Mouse (Mus musculus): Measurements from ENCODE around the gene Lcn2.
"Not testable (repeated sequence)": the region's sequence is repeated elsewhere in the genome, so short reads cannot be mapped to it uniquely, and the experiment has no call there.

Gene Lcn2

DNA sequence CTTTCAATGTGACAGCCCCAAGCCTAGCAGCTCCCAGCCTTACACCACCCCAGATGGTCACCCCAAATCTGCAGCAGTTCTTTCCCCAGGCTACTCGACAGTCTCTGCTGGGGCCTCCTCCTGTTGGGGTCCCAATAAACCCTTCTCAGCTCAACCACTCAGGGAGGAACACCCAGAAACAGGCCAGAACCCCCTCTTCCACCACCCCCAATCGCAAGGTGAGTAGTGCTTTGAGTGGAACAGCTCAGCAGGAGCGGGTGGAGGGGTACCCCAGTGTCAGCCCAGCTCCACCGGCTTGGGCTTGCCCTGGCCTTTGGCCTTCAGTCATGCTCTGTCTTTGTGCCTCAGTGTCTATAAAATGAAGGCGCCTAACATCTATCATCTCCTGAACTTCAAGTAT is 20.7 kb downstream of the Lcn2 start:
- no peak for DNase-seq (ENCODE audit: low spot score in 2 of 2)

DNA sequence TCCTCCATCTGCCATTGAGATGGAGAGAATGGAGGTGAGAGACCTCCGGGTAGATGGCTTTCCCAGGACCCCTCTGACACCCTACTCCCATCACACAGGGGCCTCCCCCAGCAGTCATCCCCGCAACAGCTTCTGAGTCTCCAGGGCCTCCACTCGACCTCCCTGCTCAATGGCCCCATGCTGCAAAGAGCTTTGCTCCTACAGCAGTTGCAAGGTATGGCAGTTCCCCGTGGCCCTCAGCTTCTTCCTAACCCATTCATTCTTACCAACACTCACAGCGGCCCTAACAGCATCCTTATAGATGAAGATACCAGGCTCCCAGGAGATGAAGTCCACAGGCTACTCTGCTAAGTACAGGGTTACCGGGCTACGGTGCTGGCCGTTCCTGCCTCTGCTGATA is 23.9 kb downstream of the Lcn2 start:
- no peak for DNase-seq (ENCODE audit: low spot score in 2 of 2)

DNA sequence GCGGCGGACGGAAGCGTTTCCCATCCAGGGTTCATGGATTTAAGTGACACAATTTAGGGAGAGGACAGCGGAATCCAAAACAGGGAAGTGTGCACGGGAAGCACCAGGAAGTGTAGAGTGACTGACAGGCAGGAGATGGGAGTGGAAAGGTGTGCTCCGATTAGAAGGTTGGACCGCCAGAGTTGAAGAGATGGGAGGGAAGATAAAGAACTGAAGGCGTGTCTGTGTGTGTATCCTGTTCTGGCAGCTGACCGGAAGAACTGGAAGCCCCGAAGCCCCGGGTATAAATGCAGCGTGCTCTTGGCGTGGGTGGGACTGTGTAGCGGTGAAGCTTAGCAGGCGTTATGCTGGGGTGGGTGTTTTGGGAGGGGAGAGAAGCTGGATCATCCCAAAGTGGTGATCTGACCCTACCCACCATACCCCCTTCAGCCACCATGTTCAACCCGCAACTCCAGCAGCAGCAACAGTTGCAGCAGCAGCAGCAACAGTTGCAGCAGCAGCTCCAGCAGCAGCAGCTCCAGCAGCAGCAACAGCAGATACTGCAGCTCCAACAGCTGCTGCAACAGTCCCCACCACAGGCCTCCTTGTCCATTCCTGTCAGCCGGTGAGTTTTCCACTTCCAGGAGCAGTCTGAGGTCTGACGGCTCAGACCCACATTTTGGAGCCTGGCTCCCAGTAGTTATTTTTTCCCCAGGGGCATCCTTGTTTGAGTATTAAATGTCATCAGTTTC is 24.5 kb downstream of the Lcn2 start:
- DNase-seq (ENCODE audit: low spot score in 2 of 2): no peak

DNA sequence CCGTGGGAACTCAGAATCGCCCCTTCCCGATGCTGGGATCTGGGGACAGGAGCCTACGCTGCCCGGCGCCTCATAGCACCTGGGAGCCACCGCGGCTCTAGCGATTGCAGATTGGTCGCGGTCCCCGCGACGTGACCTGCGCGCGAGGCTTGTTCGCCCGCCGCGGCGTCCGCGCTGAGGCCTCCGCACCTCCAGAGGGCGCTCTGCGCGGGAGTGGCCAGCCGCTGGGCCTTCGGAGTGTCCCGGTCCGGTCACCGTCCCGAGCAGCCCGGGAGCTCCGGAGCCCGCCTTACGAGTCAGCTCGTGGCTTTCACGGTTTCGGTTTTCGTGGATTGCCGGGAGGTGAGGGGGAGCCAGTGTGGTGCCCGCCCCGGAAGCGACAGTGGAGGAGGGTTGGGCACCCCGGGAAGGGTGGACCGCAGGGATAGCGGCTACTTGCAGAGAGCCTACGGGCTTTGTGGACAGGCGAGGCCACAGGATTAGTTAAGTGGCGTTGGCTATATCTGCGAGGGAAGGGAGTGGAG is 25.2 kb downstream of the Lcn2 start:
- DNase-seq (ENCODE audit: low spot score in 2 of 2): peak; percentile 92 to 93

GRCm38 (mm10) chr2:32362274-32362673 is 25.8 kb downstream of the Lcn2 start:
- not testable (repeated sequence) for DNase-seq (ENCODE audit: low spot score in 2 of 2)

DNA sequence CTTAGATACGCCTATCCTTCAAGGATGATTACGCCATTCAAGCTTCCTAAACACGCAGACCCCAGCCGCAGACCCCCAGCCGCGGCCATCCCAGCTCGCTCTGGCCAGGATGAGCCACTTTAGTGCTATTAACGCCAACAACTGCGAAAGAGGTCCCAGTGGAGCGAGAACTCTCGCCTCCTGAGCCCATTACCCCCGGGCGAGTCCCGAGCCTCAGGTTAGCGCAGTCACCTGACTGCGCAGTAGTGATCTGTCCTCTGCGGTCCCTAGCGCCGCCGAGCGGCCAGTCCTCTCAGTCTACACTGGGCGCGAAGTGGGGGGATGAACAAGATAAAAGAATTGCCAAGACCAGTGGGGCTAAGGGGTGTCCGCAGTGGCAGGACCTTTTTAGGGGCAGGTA is 26.6 kb downstream of the Lcn2 start:
- peak in 1 of 2 experiments; percentile 81 for DNase-seq (ENCODE audit: low spot score in 2 of 2)

GRCm38 (mm10) chr2:32360741-32361140 is 27.3 kb downstream of the Lcn2 start:
- peak; percentile 84 to 90 for DNase-seq (ENCODE audit: low spot score in 2 of 2)

GRCm38 (mm10) chr2:32358381-32358780 is 29.7 kb downstream of the Lcn2 start:
- DNase-seq (ENCODE audit: low spot score in 2 of 2): no peak

DNA sequence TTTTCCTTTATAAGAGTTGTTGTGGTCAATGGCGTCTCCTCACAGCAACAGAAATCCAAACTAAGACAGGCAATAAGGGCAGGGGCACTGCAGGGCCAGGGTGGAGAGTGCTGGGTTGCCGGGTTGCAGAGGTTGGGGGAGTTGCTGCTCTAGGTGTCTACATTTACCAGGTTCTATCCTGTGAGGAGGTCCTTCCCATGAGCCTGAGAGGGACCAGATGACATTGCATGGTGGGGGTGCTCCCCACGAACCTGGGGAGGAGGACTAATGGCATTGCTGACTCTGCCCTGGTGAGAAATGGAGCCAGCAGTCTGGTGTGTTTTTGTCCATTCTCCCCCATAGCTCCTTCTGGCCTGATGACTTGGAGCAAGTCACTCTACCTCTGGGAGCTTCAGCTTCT is 30.3 kb downstream of the Lcn2 start:
- DNase-seq (ENCODE audit: low spot score in 2 of 2): no peak

DNA sequence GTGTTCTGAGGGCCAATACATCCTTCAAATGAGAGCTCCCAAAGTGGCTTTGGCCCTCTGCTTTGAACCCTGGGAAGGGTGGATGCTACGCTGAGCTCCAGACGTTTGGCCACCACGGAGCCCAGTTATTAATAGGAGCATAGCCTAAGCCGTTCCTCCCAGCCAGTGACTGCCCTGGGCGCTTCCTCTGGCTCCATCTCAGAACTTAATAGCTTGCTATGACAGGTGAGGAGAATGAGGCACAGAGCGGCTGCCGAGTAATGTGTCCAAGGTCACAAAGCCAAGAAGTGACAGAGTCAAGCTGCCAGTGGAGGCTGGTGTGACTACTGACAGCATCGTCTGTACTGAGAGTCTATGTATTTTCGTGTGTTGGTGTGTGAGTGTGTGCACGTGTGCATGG is 31.8 kb downstream of the Lcn2 start:
- no peak for DNase-seq (ENCODE audit: low spot score in 2 of 2)

GRCm38 (mm10) chr2:32354336-32354895 is 33.6 kb downstream of the Lcn2 start:
- DNase-seq (ENCODE audit: low spot score in 2 of 2): no peak

DNA sequence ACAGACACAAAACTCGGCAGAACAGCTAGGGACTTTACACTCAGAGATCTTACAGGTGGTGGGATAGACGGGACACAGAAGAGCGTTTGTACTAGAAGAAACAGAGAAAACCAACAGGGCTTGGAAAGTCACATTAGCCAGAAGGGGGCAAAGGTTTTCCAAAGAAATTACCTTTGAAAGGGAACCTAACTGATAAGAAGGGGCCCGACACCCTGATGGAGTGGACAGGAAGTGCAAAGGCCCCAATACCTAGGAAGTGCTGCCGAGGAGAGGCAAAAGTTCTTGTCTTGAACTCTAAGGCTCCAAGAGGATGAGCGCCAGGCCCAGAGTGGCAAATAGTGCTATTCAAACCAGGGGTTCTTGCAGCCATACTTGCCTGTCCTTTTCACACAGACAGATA is 34.2 kb downstream of the Lcn2 start:
- no peak for DNase-seq (ENCODE audit: low spot score in 2 of 2)

- peak; percentile 95 to 98 for DNase-seq (ENCODE audit: low spot score in 2 of 2)
Observed at GRCm38 (mm10) chr2:32353007-32353542, 35.0 kb downstream of the Lcn2 start, which contains the start of gene Dnm1. Dnm1 (minus strand) TSS chr2:32353338.

DNA sequence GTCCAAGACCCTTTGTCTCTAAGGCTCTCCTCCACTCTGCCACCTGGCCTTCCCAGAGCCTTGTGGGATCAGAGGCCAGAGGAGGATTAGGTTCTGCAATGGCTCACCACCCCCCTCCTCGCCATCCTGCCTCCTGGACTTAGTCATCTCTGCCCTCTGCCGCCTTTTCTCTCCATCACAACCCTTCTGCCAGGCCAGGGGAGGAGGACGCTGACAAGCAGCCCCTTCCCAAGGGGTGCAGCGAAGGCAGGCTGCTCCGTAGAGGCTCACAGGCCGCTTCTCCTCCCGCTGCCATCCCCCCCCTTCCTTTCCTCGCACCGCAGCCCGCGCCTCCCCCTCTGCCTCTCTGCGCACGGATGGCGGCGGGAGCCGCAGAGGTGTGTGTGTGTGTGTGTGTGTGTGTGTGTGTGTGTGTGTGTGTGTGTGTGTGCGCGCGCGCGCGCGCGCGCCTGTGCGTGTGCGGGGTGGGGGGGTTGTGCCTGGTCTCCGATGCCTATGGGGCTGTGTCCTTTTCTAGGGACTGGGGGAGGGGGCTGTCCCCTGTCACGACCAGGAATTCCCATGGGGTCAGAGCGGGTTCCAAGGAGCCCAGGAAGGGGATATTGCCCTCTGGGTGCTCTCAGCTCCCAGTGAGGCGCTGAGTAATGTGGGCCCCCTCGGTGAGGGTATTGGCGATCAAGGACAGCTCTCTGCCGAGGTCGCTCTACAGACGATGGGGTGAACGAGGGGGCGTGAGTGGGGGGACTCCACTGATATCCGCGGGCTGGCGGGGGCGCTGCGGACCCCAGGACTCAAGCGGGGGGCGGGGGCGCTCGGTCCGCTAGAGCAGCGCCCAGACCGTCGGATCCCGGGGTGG is 35.7 kb downstream of the Lcn2 start, which contains the start of gene Ciz1:
TSS of gene Ciz1 (plus strand) at position 177 of the 856 bp plus-strand sequence.
- DNase-seq (ENCODE audit: low spot score in 2 of 2): peak in 1 of 2 experiments; percentile 58

DNA sequence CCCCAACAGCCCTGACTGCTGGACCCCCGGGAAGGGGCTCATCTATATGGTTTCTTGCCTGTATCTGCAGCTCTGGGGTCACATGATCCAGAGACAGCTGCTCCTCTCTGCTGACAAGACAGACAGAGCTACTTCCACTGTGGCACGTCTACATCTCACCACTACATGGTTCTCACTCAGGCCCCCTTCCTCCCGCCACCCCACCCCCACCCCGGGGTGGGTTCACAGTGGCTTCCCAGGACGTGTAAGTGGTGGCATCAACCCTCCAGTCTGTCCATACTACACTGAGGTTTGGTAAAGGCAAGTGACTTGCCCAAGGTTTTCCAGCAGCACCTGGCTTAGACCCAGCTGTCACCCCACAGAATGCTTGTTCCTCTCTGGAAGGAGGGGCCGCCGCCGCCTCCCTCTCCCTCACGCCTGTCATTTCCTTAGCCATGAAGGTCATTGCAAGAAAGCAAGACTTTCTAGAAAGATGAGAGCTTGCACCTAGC is 36.5 kb downstream of the Lcn2 start:
- peak in 1 of 2 experiments; percentile 66 for DNase-seq (ENCODE audit: low spot score in 2 of 2)

- no peak for DNase-seq (ENCODE audit: low spot score in 2 of 2)
Observed at GRCm38 (mm10) chr2:32350471-32351051, 37.5 kb downstream of the Lcn2 start.

DNA sequence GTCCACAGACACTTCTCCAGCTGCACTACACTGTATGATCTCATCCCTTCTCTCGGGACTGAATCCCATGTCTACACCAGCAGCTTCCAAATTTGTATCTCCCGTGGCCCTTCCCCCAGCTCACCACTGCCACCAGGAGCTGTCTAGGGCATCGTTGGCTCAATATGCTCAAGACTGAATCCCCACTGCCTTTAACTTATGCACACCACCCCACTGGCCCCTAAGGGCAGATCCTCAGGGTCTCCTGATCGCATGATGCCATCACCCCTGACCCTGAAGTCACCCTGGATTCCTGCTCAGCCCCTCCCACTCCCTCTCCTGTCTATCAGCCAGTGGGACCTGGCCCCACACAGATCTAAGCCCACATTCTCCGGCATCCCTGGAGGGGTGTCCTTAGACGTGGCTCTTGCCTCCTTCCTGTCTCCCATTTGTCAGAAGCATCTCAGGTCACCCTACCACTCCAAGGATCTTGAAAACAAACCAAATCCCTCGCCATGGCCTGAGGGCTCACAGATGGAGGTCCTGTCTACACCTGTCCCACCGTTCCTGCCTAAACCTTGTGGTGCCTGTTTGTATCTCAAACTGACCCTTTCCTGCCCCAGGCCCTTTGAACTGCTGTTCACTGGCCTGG is 38.3 kb downstream of the Lcn2 start:
- peak in 1 of 2 experiments; percentile 60 for DNase-seq (ENCODE audit: low spot score in 2 of 2)

DNA sequence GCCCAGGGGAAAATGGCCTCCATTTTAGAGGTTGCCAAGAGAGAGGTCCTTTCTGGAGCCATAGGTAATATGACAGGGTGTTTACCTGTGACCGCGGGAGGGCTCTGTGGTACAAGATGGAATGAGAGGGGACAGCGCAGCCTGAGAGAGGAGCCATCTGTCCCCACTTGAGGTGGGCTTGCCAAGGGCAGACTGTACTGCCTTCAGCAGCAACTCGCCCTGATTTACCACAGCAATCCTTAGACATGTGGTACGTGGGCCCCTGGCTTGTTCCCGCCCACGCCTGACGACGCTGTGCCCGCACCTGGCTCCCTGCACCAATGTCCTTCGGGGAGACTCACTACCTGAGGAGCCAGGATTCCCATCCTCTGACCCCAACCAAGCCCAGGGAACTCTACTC is 39.7 kb downstream of the Lcn2 start:
- DNase-seq (ENCODE audit: low spot score in 2 of 2): peak in 1 of 2 experiments; percentile 61

- DNase-seq (ENCODE audit: low spot score in 2 of 2): no peak
Observed at GRCm38 (mm10) chr2:32347019-32347418, 41.0 kb downstream of the Lcn2 start.

DNA sequence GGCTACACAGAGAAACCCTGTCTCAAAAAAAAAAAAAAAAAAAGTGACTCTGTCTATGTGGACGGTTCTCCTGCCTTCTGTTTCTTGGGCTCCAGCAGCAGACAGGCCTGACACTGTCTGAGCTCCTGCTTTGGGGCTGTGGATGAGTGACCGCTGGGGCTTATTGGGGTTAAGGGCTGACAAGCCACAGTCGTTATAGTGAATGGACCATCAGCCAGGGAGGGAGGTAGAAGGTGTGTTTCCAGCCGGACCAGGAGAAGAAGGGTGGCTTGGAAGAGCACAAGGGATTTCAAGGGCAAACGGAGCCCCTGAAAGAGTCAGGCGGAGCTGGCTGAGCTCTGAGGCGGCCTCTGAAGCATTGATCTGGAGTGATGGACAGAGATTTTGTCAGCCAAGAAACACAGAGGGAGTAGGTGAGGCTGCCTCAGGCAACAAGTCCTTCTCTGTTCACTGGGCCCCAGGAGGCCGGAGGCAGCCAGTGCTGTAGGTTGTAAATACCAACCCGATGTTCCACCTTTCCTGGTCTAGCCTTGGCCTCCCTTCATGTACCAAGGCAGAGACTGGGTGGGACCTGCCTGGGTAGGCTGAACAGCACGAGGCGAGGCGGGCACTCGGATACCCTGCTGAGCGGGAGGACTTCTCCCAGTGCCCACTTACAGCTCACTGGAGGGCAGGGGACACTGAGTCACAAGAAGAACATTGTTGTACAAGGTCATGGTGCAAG is 43.3 kb downstream of the Lcn2 start:
- no peak for DNase-seq (ENCODE audit: low spot score in 2 of 2)

All from frontal cortex, postnatal 36 days (tissue).